Mouse (Mus musculus): ENCODE results near the gene Zfp354b.

DNA sequence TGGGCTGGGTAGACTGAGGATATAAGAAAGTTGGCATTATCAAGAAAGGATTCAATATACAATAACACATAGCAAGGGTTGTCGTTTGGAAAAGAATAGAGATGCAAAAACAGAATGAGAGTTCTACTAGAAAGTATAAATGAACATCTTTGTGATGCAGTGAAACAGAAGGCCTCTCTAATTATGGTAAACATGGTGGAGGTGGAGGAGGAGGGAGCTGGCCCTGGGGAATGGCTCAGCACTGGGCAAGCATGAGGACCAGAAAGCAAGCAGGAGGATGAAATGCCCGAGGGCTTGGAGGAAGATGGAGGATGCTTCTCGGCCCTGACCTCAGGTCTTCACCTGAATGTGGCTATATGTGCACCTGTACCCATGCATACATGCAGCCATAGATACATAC lies 17.0 kb downstream of the Zfp354b start:
- TF ChIP-seq CTCF (IDR thresholded peaks at IDR 0.05; ENCODE audit: borderline replicate concordance, insufficient read depth, low read length) (no peak), POLR2A (IDR thresholded peaks at IDR 0.05; ENCODE audit: low read depth, low read length) (no peak)

Measured in embryonic fibroblast, embryonic 13.5 days (primary cell).